Comparison of ENCODE assay signal across 9 mouse cellular contexts in the genomic region with DNA sequence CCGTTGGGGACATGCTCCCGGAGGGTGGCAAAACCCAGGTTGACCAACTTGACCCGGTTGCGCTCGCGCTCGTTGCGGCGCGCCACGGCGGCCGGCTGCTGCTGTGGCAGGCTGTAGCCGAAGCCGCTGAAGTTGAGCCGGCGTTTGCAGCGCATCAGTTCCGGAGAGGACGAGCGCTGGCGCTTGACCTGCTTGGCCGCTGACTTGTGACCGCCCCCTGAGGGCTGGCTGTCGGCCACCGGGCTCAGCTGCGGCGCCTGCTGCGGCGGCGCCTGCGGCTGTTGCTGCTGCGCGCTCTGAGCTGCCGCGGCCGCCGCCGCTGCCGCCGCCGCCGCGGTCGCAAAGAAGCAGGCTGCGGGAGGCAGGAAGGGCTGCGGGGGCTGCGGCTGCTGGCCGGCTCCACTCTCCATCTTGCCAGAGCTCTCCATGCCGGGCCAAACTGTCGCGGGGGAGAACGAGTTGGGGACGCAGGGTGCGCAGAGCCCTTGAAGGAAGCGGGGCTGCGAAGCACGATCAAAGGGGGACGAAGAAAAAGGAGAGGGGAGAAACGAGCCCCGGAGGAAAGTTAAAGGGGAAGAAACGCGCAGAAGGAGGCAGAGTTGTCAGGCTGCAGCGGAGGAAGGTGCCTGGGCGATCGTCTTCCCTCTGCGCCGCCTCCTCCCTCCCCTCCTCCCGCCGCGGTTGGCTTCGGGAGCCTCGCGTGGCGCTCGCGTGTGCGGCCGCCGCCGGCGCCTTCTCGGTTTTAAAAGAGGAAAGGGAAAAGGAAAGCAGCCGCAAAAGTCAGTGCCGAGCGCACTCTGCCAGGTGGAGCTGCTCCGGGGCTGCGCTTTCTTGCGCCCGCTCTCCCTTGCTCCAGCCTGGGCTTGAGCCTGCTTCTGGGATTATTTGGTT. TPM values are rescaled to one million over a fixed set of nuclear protein-coding genes. Genes with fewer than 3 reads are reported as not detected.
DNase-seq lines count a peak whose midpoint lies in the region; ATAC-seq and TF ChIP-seq lines count a peak whose summit lies in the region.
"Had no signal": no experiment of that assay in that cellular context is flagged by ENCODE, and none has a peak within 500 bp of the region (broad histone marks: within the 10 kb centered on the region; RNA-seq: fewer than 3 reads in every experiment).

No protein-coding gene starts in this region.

- H3K4me2 ChIP-seq in embryonic facial prominence, embryonic 15.5 days (replicated peaks): peak overlapping the region; percentile 98
- peak overlapping the region; percentile 99 for H3K4me2 ChIP-seq in heart, embryonic 14.5 days (ENCODE audit: low read length)
- H3K4me2 ChIP-seq in kidney, postnatal 0 days (ENCODE audit: low read length): peak overlapping the region; percentile 96
- H3K4me2 ChIP-seq in liver, embryonic 12.5 days: peak overlapping the region; percentile 70

- H3K9ac ChIP-seq in embryonic facial prominence, embryonic 15.5 days: peak overlapping the region; percentile 15
- peak overlapping the region; percentile 50 for H3K9ac ChIP-seq in heart, embryonic 14.5 days (ENCODE audit: low read length)
- H3K9ac ChIP-seq in kidney, postnatal 0 days (ENCODE audit: low read depth, low read length): peak overlapping the region; percentile 43; the same call in 1 of the 2 replicates
- no peak overlapping the region for H3K9ac ChIP-seq in liver, embryonic 12.5 days

- DNase-seq in thymus, adult 2 months: no peak
- DNase-seq in thymus, adult 18-20 months: no peak
- DNase-seq in kidney, postnatal 0 days (ENCODE audit: low spot score): peak; percentile 49
- DNase-seq in ovary, postnatal 36 days (ENCODE audit: low spot score): peak; percentile 60

- H3K27me3 ChIP-seq in thymus, adult 2 months (ENCODE audit: control insufficient read depth, insufficient read depth, low read length): no peaks in the 10 kb centered on the region; the same call in 1 of the 2 replicates
- H3K27me3 ChIP-seq in embryonic facial prominence, embryonic 15.5 days: peaks cover 88% of the 10 kb centered on the region
- peaks cover 94% of the 10 kb centered on the region for H3K27me3 ChIP-seq in heart, embryonic 14.5 days (ENCODE audit: control insufficient read depth, insufficient read depth, low read length)
- peaks cover 84% of the 10 kb centered on the region for H3K27me3 ChIP-seq in kidney, postnatal 0 days (ENCODE audit: insufficient read depth, low read length)
- peaks cover 92% of the 10 kb centered on the region for H3K27me3 ChIP-seq in liver, embryonic 12.5 days (replicated peaks)

- H3K36me3 ChIP-seq in thymus, adult 2 months (ENCODE audit: control insufficient read depth, insufficient read depth, low read length): no peaks in the 10 kb centered on the region
- H3K36me3 ChIP-seq in embryonic facial prominence, embryonic 15.5 days: no peaks in the 10 kb centered on the region
- H3K36me3 ChIP-seq in heart, embryonic 14.5 days (ENCODE audit: control insufficient read depth, insufficient read depth, low read length): no peaks in the 10 kb centered on the region
- H3K36me3 ChIP-seq in kidney, postnatal 0 days (ENCODE audit: insufficient read depth, low read length): no peaks in the 10 kb centered on the region
- no peaks in the 10 kb centered on the region for H3K36me3 ChIP-seq in liver, embryonic 12.5 days

- 3% methylated on average over 75 of the region's 90 CpGs for WGBS in thymus, adult 2 months
- WGBS in embryonic facial prominence, embryonic 15.5 days: under 1% methylated on average over 69 of the region's 90 CpGs
- WGBS in heart, embryonic 14.5 days: under 1% methylated on average over 72 of the region's 90 CpGs
- WGBS in kidney, postnatal 0 days: under 1% methylated on average over 76 of the region's 90 CpGs
- WGBS in liver, embryonic 12.5 days (ENCODE audit: insufficient replicate concordance): under 1% methylated on average over 79 of the region's 90 CpGs

- H3K4me3 ChIP-seq in thymus, adult 2 months (ENCODE audit: control insufficient read depth, insufficient read depth, low read length): peak overlapping the region; percentile 13; the same call in 1 of the 2 replicates
- H3K4me3 ChIP-seq in embryonic facial prominence, embryonic 15.5 days (replicated peaks): peak overlapping the region; percentile 58
- H3K4me3 ChIP-seq in heart, embryonic 14.5 days (ENCODE audit: control insufficient read depth in 1 of 2, insufficient read depth in 1 of 2, low read depth in 1 of 2, low read length in 2 of 2): peak overlapping the region; percentile 59 to 61
- H3K4me3 ChIP-seq in kidney, postnatal 0 days (replicated peaks; ENCODE audit: low read depth, low read length): peak overlapping the region; percentile 51
- H3K4me3 ChIP-seq in liver, embryonic 12.5 days: peak overlapping the region; percentile 50
- H3K4me3 ChIP-seq: myocyte had no signal

- H3K4me1 ChIP-seq in thymus, adult 2 months (replicated peaks; ENCODE audit: control insufficient read depth, insufficient read depth, low read length): no peaks in the 10 kb centered on the region
- peaks cover 30% of the 10 kb centered on the region for H3K4me1 ChIP-seq in embryonic facial prominence, embryonic 15.5 days
- peaks cover 0 to 13% of the 10 kb centered on the region in 2 experiments; a peak in 2 of 4 replicates for H3K4me1 ChIP-seq in heart, embryonic 14.5 days (ENCODE audit: control insufficient read depth in 2 of 2, insufficient read depth in 2 of 2, low read length in 2 of 2)
- peaks cover 8% of the 10 kb centered on the region; the same call in 1 of the 2 replicates for H3K4me1 ChIP-seq in kidney, postnatal 0 days (replicated peaks; ENCODE audit: insufficient read depth, low read length)
- H3K4me1 ChIP-seq in liver, embryonic 12.5 days: no peaks in the 10 kb centered on the region

- TF ChIP-seq POLR2A in thymus, adult 2 months (IDR thresholded peaks at IDR 0.05; ENCODE audit: control insufficient read depth, extremely low read depth, insufficient read depth, low read length, poor library complexity): no peak

- TF ChIP-seq CTCF in thymus, adult 2 months (IDR thresholded peaks at IDR 0.05; ENCODE audit: borderline replicate concordance, control insufficient read depth, extremely low read depth, insufficient read depth, low read length, poor library complexity): no peak
- TF ChIP-seq CTCF in kidney, postnatal 0 days (IDR thresholded peaks at IDR 0.05; ENCODE audit: low read depth): no peak

- no peak overlapping the region for H3K27ac ChIP-seq in thymus, adult 2 months (ENCODE audit: control insufficient read depth, insufficient read depth, low read length)
- no peak overlapping the region for H3K27ac ChIP-seq in embryonic facial prominence, embryonic 15.5 days (replicated peaks)
- H3K27ac ChIP-seq in heart, embryonic 14.5 days (replicated peaks in 1 of 2; ENCODE audit: control insufficient read depth in 1 of 2, insufficient read depth in 1 of 2, low read depth in 2 of 2, low read length in 2 of 2): no peak overlapping the region
- H3K27ac ChIP-seq in kidney, postnatal 0 days: no peak overlapping the region
- H3K27ac ChIP-seq in liver, embryonic 12.5 days: no peak overlapping the region

- H3K9me3 ChIP-seq in embryonic facial prominence, embryonic 15.5 days (replicated peaks): no peaks in the 10 kb centered on the region
- no peaks in the 10 kb centered on the region; the same call in 1 of the 2 replicates for H3K9me3 ChIP-seq in heart, embryonic 14.5 days (ENCODE audit: control insufficient read depth, low read length)
- H3K9me3 ChIP-seq in kidney, postnatal 0 days (replicated peaks; ENCODE audit: low read length): no peaks in the 10 kb centered on the region
- no peaks in the 10 kb centered on the region for H3K9me3 ChIP-seq in liver, embryonic 12.5 days (replicated peaks)

- ATAC-seq in embryonic facial prominence, embryonic 15.5 days (ENCODE audit: insufficient number of reproducible peaks, low FRiP score, low TSS enrichment, low read depth): 0 out of 2 replicates have a peak, but pooled peaks have one; percentile 30
- peak; percentile 66; the same call in 1 of the 2 replicates for ATAC-seq in heart, embryonic 14.5 days (ENCODE audit: insufficient number of reproducible peaks, insufficient read depth, low FRiP score, low read depth)
- ATAC-seq in kidney, postnatal 0 days (replicated peaks; ENCODE audit: low FRiP score, low read depth): no peak; the same call in 1 of the 2 replicates
- ATAC-seq in liver, embryonic 12.5 days: no peak
- no peak for ATAC-seq in erythroid progenitor cell, adult 5-6 weeks (replicated peaks; ENCODE audit: low FRiP score, poor library complexity, severe bottlenecking)

RNA-seq across cellular contexts. Expression of a gene that starts 0.6 kb away (rescaled TPM):
- 25.9 and 26.4 TPM in 2 replicates for polyA plus RNA-seq in thymus, adult 2 months (2012; rRNA removed)
- polyA plus RNA-seq in embryonic facial prominence, embryonic 15.5 days (2015; fragmentation: Nextera tagmentation; extraction: Ambion mirVana): 1.9 TPM in 2 replicates
- 0.08 and 0.36 TPM in 2 replicates for polyA plus RNA-seq in heart, embryonic 14.5 days (2014; fragmentation: Nextera tagmentation; extraction: Ambion mirVana)
- 0.30 and 0.41 TPM in 2 replicates for polyA plus RNA-seq in kidney, postnatal 0 days (2015; fragmentation: Nextera tagmentation; extraction: Ambion mirVana)
- polyA plus RNA-seq in liver, embryonic 12.5 days (2016; fragmentation: Nextera tagmentation; extraction: Ambion mirVana): 0.29 and 0.33 TPM in 2 replicates
- not detected in 2 replicates for total RNA-seq in erythroid progenitor cell, adult 5-6 weeks (2015; ENCODE audit: low replicate concordance)
- total RNA-seq in erythroid progenitor cell, adult 5-6 weeks (2017; ENCODE audit: low replicate concordance): not detected in 2 replicates
- polyA plus RNA-seq: myocyte had no signal

RNA-seq across cellular contexts. Expression of a gene that starts 28.7 kb away (rescaled TPM):
- polyA plus RNA-seq in thymus, adult 2 months (2012; rRNA removed): 0.36 and 0.87 TPM in 2 replicates
- polyA plus RNA-seq in embryonic facial prominence, embryonic 15.5 days (2015; fragmentation: Nextera tagmentation; extraction: Ambion mirVana): not detected in 2 replicates
- not detected in 2 replicates for polyA plus RNA-seq in heart, embryonic 14.5 days (2014; fragmentation: Nextera tagmentation; extraction: Ambion mirVana)
- polyA plus RNA-seq in kidney, postnatal 0 days (2015; fragmentation: Nextera tagmentation; extraction: Ambion mirVana): 40.9 and 52.9 TPM in 2 replicates
- 12.0 and 13.4 TPM in 2 replicates for polyA plus RNA-seq in liver, embryonic 12.5 days (2016; fragmentation: Nextera tagmentation; extraction: Ambion mirVana)
- not detected in 2 replicates for total RNA-seq in erythroid progenitor cell, adult 5-6 weeks (2015; ENCODE audit: low replicate concordance)
- not detected in 2 replicates for total RNA-seq in erythroid progenitor cell, adult 5-6 weeks (2017; ENCODE audit: low replicate concordance)
- polyA plus RNA-seq: myocyte had no signal

Comparison
In these comparisons a context has a peak if more than half of its experiments do, and no peak if none do; other contexts are left out.
1. DNase-seq: peak in kidney, postnatal 0 days (single experiment) and ovary, postnatal 36 days (single experiment); none in thymus, adult 2 months (single experiment) and thymus, adult 18-20 months (0 of 2).
2. ATAC-seq: peak in embryonic facial prominence, embryonic 15.5 days (single experiment) and heart, embryonic 14.5 days (single experiment); none in kidney, postnatal 0 days (single experiment), liver, embryonic 12.5 days (single experiment) and erythroid progenitor cell, adult 5-6 weeks (single experiment).
3. Peak in every context shown above with its lines, with median percentiles within 50 percentile points of each other: H3K4me3 ChIP-seq and H3K4me2 ChIP-seq.